ENCODE assay signal across 8 mouse cellular contexts in the genomic region with DNA sequence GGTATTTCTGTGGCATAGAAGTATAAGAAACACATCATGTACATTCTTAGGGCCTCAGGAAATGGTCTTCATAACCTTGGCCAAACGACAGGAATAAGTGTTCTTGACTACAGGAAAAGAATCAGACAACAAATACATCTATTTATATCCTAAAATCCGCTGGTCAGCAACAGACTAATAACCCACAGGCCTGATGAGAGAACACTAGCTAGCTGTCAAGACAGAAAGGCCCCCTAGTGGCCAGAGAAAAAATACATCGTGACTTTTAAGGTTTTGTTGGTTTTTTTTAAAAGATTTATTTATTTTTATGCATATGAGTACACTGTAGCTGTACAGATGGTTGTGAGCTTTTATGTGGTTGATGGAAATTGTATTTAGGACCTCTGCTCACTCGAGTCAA. TPM values are rescaled to one million over a fixed set of nuclear protein-coding genes. Genes with fewer than 3 reads are reported as not detected.
DNase-seq lines count a peak whose midpoint lies in the region; ATAC-seq lines count a peak whose summit lies in the region.

No protein-coding gene starts in this region.

- no peaks in the 10 kb centered on the region for H3K27me3 ChIP-seq in splenic B cell, adult 2 months (ENCODE audit: control insufficient read depth, insufficient read depth, low read length, poor library complexity, severe bottlenecking)

- peak; percentile 55 for DNase-seq in CD4-positive, CD25-positive, alpha-beta regulatory T cell, adult 2 months (ENCODE audit: low read depth, low spot score)
- DNase-seq in left cerebral cortex, adult 11 months (ENCODE audit: low spot score) = peak; percentile 4
- no peak for DNase-seq in left cerebral cortex, postnatal 36 days (ENCODE audit: low spot score in 2 of 2)
- peak; percentile 86 for DNase-seq in NIH3T3 (ENCODE audit: low read depth)
- DNase-seq in heart, postnatal 4 days = peak; percentile 22
- DNase-seq in splenic B cell, adult 2 months (ENCODE audit: low read depth, low spot score) = peak; percentile 51
- no peak for DNase-seq in T-cell, adult 2 months (ENCODE audit: low spot score)

- intact Hi-C loops in left cerebral cortex, postnatal 36 days (cut with DNase I) = no loop called here

- H3K36me3 ChIP-seq in splenic B cell, adult 2 months (ENCODE audit: control insufficient read depth, insufficient read depth, low read length, poor library complexity, severe bottlenecking) = no peaks in the 10 kb centered on the region

- no peak for ATAC-seq in CD4-positive, CD25-positive, alpha-beta regulatory T cell, adult 4 months

RNA-seq across cellular contexts. Expression of a gene that starts 35.1 kb away (rescaled TPM):
- polyA plus RNA-seq in CD4-positive, CD25-positive, alpha-beta regulatory T cell, adult 4 months (2017; shearing (Covaris generic)) = 100 to 1,000 TPM; 181 to 197 TPM
- total RNA-seq in left cerebral cortex, postnatal 36 days (2021) = 10 to 100 TPM; 49.8 to 51.3 TPM
- 10 to 100 TPM; 90.9 to 95.8 TPM for total RNA-seq in heart, postnatal 4 days (2021)

RNA-seq across cellular contexts. Expression of a gene that starts 43.3 kb away (rescaled TPM):
- 1 to 10 TPM; 2.6 to 3.0 TPM for polyA plus RNA-seq in CD4-positive, CD25-positive, alpha-beta regulatory T cell, adult 4 months (2017; shearing (Covaris generic))
- total RNA-seq in left cerebral cortex, postnatal 36 days (2021) = 100 to 1,000 TPM in 1 of 2 experiments, 10 to 100 TPM in 1; 93.4 to 103 TPM
- 10 to 100 TPM; 53.1 TPM for total RNA-seq in heart, postnatal 4 days (2021)

RNA-seq across cellular contexts. Expression of a gene that starts 49.3 kb away (rescaled TPM):
- polyA plus RNA-seq in CD4-positive, CD25-positive, alpha-beta regulatory T cell, adult 4 months (2017; shearing (Covaris generic)) = 100 to 1,000 TPM; 471 to 552 TPM
- 100 to 1,000 TPM; 121 to 123 TPM for total RNA-seq in left cerebral cortex, postnatal 36 days (2021)
- 10 to 100 TPM; 68.4 to 71.9 TPM for total RNA-seq in heart, postnatal 4 days (2021)

Comparison
In these comparisons a context has a peak if more than half of its experiments do, and no peak if none do; other contexts are left out.
1. DNase-seq: peak in CD4-positive, CD25-positive, alpha-beta regulatory T cell, adult 2 months (single experiment), left cerebral cortex, adult 11 months (single experiment), NIH3T3 (single experiment), heart, postnatal 4 days (single experiment) and splenic B cell, adult 2 months (single experiment); none in left cerebral cortex, postnatal 36 days (0 of 2) and T-cell, adult 2 months (single experiment).